Comparison of ENCODE assay signal across 31 mouse cellular contexts in the genomic region with DNA sequence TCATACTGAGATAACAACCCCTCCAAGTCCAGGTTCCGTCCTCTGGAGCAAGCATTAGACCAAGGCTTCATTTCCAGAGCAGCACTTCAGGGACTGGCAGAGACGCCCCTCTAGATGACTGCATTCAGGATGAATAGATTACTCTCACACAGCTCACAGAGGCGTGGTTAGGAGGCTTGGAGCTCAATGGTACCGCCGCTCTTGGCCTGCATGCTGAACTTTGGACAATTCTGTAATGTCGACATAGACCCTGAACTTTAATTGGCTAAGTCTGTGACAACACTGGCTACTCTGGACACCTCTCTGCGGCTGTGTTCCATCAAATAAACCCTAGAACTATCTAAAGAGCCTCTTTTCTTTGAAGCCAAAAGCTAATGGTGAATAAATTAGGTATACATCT.
A peak's percentile ranks its signal among the peaks of the same experiment; 100 is the strongest.
DNase-seq lines count a peak whose midpoint lies in the region; ATAC-seq and TF ChIP-seq lines count a peak whose summit lies in the region.
"Had no signal": no experiment of that assay in that cellular context is flagged by ENCODE, and none has a peak within 500 bp of the region (broad histone marks: within the 10 kb centered on the region; RNA-seq: fewer than 3 reads in every experiment).

No protein-coding gene starts in this region.

- WGBS in intestine, embryonic 16.5 days, result 44% methylated on average over 7 of the region's 7 CpGs
- 35% methylated on average over 7 of the region's 7 CpGs for WGBS in liver, embryonic 15.5 days (ENCODE audit: insufficient replicate concordance)
- 52% methylated on average over 7 of the region's 7 CpGs for WGBS in stomach, embryonic 16.5 days

- no peak overlapping the region for H3K4me2 ChIP-seq in intestine, embryonic 16.5 days (ENCODE audit: low read depth, low read length)
- H3K4me2 ChIP-seq in liver, embryonic 15.5 days, result no peak overlapping the region
- H3K4me2 ChIP-seq in stomach, embryonic 16.5 days (ENCODE audit: low read depth, low read length), result no peak overlapping the region
- H3K4me2 ChIP-seq: heart, embryonic 12.5 days; hindbrain, embryonic 13.5 days; limb, embryonic 12.5 days; midbrain, embryonic 15.5 days had no signal

- intact Hi-C loops in left cerebral cortex, adult 2 months (cut with DNase I), result no loop called here
- intact Hi-C loops in left cerebral cortex, postnatal 10 days (cut with DNase I), result no loop called here

- peak; percentile 84 for ATAC-seq in intestine, embryonic 16.5 days
- ATAC-seq in liver, embryonic 15.5 days (ENCODE audit: insufficient read depth), result peak; percentile 41
- ATAC-seq in stomach, embryonic 16.5 days (ENCODE audit: insufficient read depth, low FRiP score), result peak; percentile 17; the same call in 1 of the 2 replicates
- ATAC-seq: CD4-positive, CD25-positive, alpha-beta regulatory T cell, adult 4 months; forebrain, postnatal 0 days; midbrain, embryonic 15.5 days had no signal

- no peak for DNase-seq in left cerebral cortex, adult 2 months (ENCODE audit: extremely low spot score in 1 of 2, low spot score in 2 of 2)
- no peak for DNase-seq in left cerebral cortex, postnatal 10 days (ENCODE audit: extremely low spot score in 1 of 2, low spot score in 2 of 2)
- DNase-seq in right cerebral cortex, postnatal 14 days, result no peak
- DNase-seq in thymus, postnatal 0 days (ENCODE audit: low spot score), result no peak
- DNase-seq in frontal cortex, postnatal 14 days (ENCODE audit: low spot score in 2 of 2), result no peak
- DNase-seq: adrenal gland, postnatal 25 days; cerebellum, adult 18-20 months; cerebellum, postnatal 14 days; forebrain, postnatal 0 days; gastrocnemius, postnatal 14 days; heart, adult 11 months; heart, postnatal 4 days; kidney, adult 18-20 months; kidney, postnatal 4 days; layer of hippocampus, adult 9-11 months; lung, adult 18-20 months; lung, postnatal 10 days; right cerebral cortex, adult 18-20 months; right cerebral cortex, postnatal 4 days; thymus, postnatal 36 days had no signal

- peaks cover 5% of the 10 kb centered on the region for H3K4me1 ChIP-seq in intestine, embryonic 16.5 days (ENCODE audit: control insufficient read depth, insufficient read depth, low read length)
- H3K4me1 ChIP-seq in liver, embryonic 15.5 days (replicated peaks), result peaks cover 62% of the 10 kb centered on the region
- no peaks in the 10 kb centered on the region for H3K4me1 ChIP-seq in stomach, embryonic 16.5 days (ENCODE audit: control insufficient read depth, insufficient read depth, low read length)
- H3K4me1 ChIP-seq: hindbrain, embryonic 13.5 days; limb, embryonic 12.5 days; midbrain, embryonic 15.5 days had no signal

- no peaks in the 10 kb centered on the region for H3K27me3 ChIP-seq in intestine, embryonic 16.5 days (replicated peaks; ENCODE audit: control insufficient read depth, insufficient read depth, low read length)
- H3K27me3 ChIP-seq in liver, embryonic 15.5 days, result no peaks in the 10 kb centered on the region; the same call in 1 of the 2 replicates
- no peaks in the 10 kb centered on the region for H3K27me3 ChIP-seq in stomach, embryonic 16.5 days (ENCODE audit: control insufficient read depth, insufficient read depth, low read length)
- H3K27me3 ChIP-seq: heart, embryonic 12.5 days; hindbrain, embryonic 13.5 days; limb, embryonic 12.5 days; midbrain, embryonic 15.5 days had no signal

- no peak overlapping the region for H3K9ac ChIP-seq in intestine, embryonic 16.5 days (ENCODE audit: low read depth, low read length)
- no peak overlapping the region for H3K9ac ChIP-seq in liver, embryonic 15.5 days
- no peak overlapping the region for H3K9ac ChIP-seq in stomach, embryonic 16.5 days (ENCODE audit: low read length)
- H3K9ac ChIP-seq: forebrain, postnatal 0 days; heart, embryonic 12.5 days; hindbrain, embryonic 13.5 days; limb, embryonic 12.5 days; midbrain, embryonic 15.5 days had no signal

- peak overlapping the region; percentile 70 for H3K27ac ChIP-seq in left cerebral cortex, adult 2 months
- H3K27ac ChIP-seq in intestine, embryonic 16.5 days (ENCODE audit: low read length), result 0 out of 2 replicates have a peak overlapping the region, but pooled peaks have one; percentile 29
- peak overlapping the region; percentile 36; the same call in 1 of the 2 replicates for H3K27ac ChIP-seq in liver, embryonic 15.5 days (replicated peaks)
- H3K27ac ChIP-seq in stomach, embryonic 16.5 days (ENCODE audit: low read length), result no peak overlapping the region
- H3K27ac ChIP-seq: kidney, postnatal 0 days; limb, embryonic 12.5 days; midbrain, embryonic 10.5 days; midbrain, embryonic 15.5 days had no signal

- no peaks in the 10 kb centered on the region for H3K9me3 ChIP-seq in intestine, embryonic 16.5 days (ENCODE audit: control insufficient read depth, low read length)
- H3K9me3 ChIP-seq in liver, embryonic 15.5 days (replicated peaks), result no peaks in the 10 kb centered on the region
- no peaks in the 10 kb centered on the region for H3K9me3 ChIP-seq in stomach, embryonic 16.5 days (replicated peaks; ENCODE audit: control insufficient read depth, low read length)
- H3K9me3 ChIP-seq: heart, embryonic 12.5 days; hindbrain, embryonic 13.5 days; limb, embryonic 12.5 days; midbrain, embryonic 10.5 days; midbrain, embryonic 15.5 days had no signal

- H3K36me3 ChIP-seq in intestine, embryonic 16.5 days (ENCODE audit: control insufficient read depth, insufficient read depth, low read length), result no peaks in the 10 kb centered on the region
- no peaks in the 10 kb centered on the region for H3K36me3 ChIP-seq in liver, embryonic 15.5 days (replicated peaks)
- H3K36me3 ChIP-seq in stomach, embryonic 16.5 days (ENCODE audit: control insufficient read depth, insufficient read depth, low read length), result no peaks in the 10 kb centered on the region; the same call in 1 of the 2 replicates

- TF ChIP-seq CTCF in left cerebral cortex, adult 2 months (IDR thresholded peaks at IDR 0.05), result no peak

- no peak overlapping the region for H3K4me3 ChIP-seq in left cerebral cortex, adult 2 months
- H3K4me3 ChIP-seq in intestine, embryonic 16.5 days (ENCODE audit: low read length), result no peak overlapping the region
- no peak overlapping the region for H3K4me3 ChIP-seq in liver, embryonic 15.5 days (replicated peaks)
- no peak overlapping the region for H3K4me3 ChIP-seq in stomach, embryonic 16.5 days (replicated peaks; ENCODE audit: low read length)
- H3K4me3 ChIP-seq: erythroblast, embryonic 14.5 days; heart, embryonic 12.5 days; hindbrain, embryonic 13.5 days; limb, embryonic 12.5 days; midbrain, embryonic 10.5 days; midbrain, embryonic 15.5 days had no signal

Comparison
In these comparisons a context has a peak if more than half of its experiments do, and no peak if none do; other contexts are left out.
1. ATAC-seq: peak in every context shown above with its lines; median percentile 84 in intestine, embryonic 16.5 days; 41 in liver, embryonic 15.5 days; 17 in stomach, embryonic 16.5 days.